Mouse (Mus musculus) liver, embryonic 14.5 days (tissue): Measurements from ENCODE around the gene 1110059G10Rik. TPM values are rescaled to one million over a fixed set of nuclear protein-coding genes. Genes with fewer than 3 reads are reported as not detected.

Experiments
- ATAC-seq: fragments of 200-750 bp; cut with Nextera tagmentation; 2 replicates; pipeline ENCODE4 v1.8.0; 2017; ENCODE audit warnings: moderate number of reproducible peaks, mild to moderate bottlenecking, moderate library complexity; ENCODE audit not compliant: insufficient read depth
- DNase-seq, 3 experiments: peaks; one replicate each; pipeline ENCODE4 v3.0.0-alpha.2; 2012 to 2013; ENCODE audit warnings: low read depth in 3 of 3, low spot score in 3 of 3
- H3K27ac ChIP-seq: fragments of 300-500 bp; sonication (generic); 2 replicates; pipeline ENCODE4 v1.5.1; 2014; ENCODE audit warnings: moderate library complexity, mild to moderate bottlenecking, control low read depth, inconsistent platforms
- H3K27me3 ChIP-seq: fragments of 300-500 bp; sonication (generic); 2 replicates; pipeline ENCODE4 v1.6.1; 2014; ENCODE audit warnings: mild to moderate bottlenecking, low read length, moderate library complexity; ENCODE audit not compliant: control insufficient read depth, insufficient read depth
- H3K36me3 ChIP-seq: fragments of 300-500 bp; sonication (generic); replicated peaks from 2 replicates; pipeline ENCODE4 v1.6.1; 2014; ENCODE audit warnings: low read depth; ENCODE audit not compliant: control insufficient read depth, insufficient read depth
- H3K4me1 ChIP-seq, 2 experiments: fragments of 200-500 bp in 1 of 2; fragments of 300-500 bp in 1 of 2; sonication (generic) in 1 of 2; replicated peaks; 2 replicates each; pipeline ENCODE4 v1.6.1; 2012 to 2014; ENCODE audit warnings: antibody characterized with exemption in 1 of 2, inconsistent platforms in 1 of 2, low read length in 1 of 2; ENCODE audit not compliant: control insufficient read depth in 2 of 2, insufficient read depth in 2 of 2
- H3K4me2 ChIP-seq: fragments of 300-500 bp; sonication (generic); 2 replicates; pipeline ENCODE4 v1.6.1; 2014; ENCODE audit warnings: low read depth, mild to moderate bottlenecking, control low read depth, moderate library complexity
- H3K4me3 ChIP-seq, 2 experiments: fragments of 200-500 bp in 1 of 2; fragments of 300-500 bp in 1 of 2; sonication (generic) in 1 of 2; 2 replicates each; pipeline ENCODE4 v1.5.1; 2012 to 2014; ENCODE audit warnings: low read depth in 2 of 2, low read length in 2 of 2, mild to moderate bottlenecking in 2 of 2, control low read depth in 1 of 2, inconsistent platforms in 1 of 2, moderate library complexity in 1 of 2; ENCODE audit not compliant: insufficient read depth in 1 of 2
- H3K9ac ChIP-seq: fragments of 300-500 bp; sonication (generic); replicated peaks from 2 replicates; pipeline ENCODE4 v1.6.1; 2014; ENCODE audit warnings: mild to moderate bottlenecking, control low read depth, moderate library complexity
- H3K9me3 ChIP-seq: fragments of 300-500 bp; sonication (generic); 2 replicates; pipeline ENCODE4 v1.6.1; 2016; ENCODE audit warnings: low read length, mixed read lengths; ENCODE audit not compliant: control insufficient read depth
- CTCF ChIP-seq: IDR thresholded peaks from 2 replicates; pipeline ENCODE4 v1.5.1; 2016; ENCODE audit warnings: antibody characterized with exemption, low read depth, control low read depth
- EP300 ChIP-seq: IDR thresholded peaks from 2 replicates; pipeline ENCODE4 v1.6.1; 2016; ENCODE audit warnings: antibody characterized with exemption, low read depth
- WGBS: fragments of 180-500 bp; shearing (Covaris S2); extraction: QIAGEN DNeasy Blood & Tissue Kit; methylation state at CpG from one replicate; pipeline ENCODE4 v1.1.7; 2014; ENCODE audit not compliant: insufficient replicate concordance; 5-methylcytosine and 5-hydroxymethylcytosine counted together
- polyA plus RNA-seq, 2 experiments: library from polyadenylated mRNA; depleted of rRNA in 1 of 2; stranded (reverse) in 1 of 2; unstranded in 1 of 2; fragments of >200 nt; fragmentation: Nextera tagmentation in 1 of 2; extraction: Ambion mirVana in 1 of 2; gene quantifications; 2 replicates each; pipeline versions ENCODE4 v1.2.1 to v1.2.3; 2012 to 2014

The 1110059G10Rik gene
- polyA plus RNA-seq, 2 experiments = 9.1 to 17.9 TPM

- peak within 1 kb of the TSS; percentile 63 for H3K9ac ChIP-seq
- peaks cover 2% of the 10 kb centered on the region; the same call in 1 of the 2 replicates for H3K36me3 ChIP-seq
- peak within 1 kb of the TSS; percentile 58 to 69 for H3K4me3 ChIP-seq
- DNase-seq (no peak), ATAC-seq (peak; percentile 67)
- H3K4me1 ChIP-seq = peaks cover 0 to 5% of the 10 kb centered on the region in 2 experiments; a peak in 2 of 4 replicates
- peaks cover 4% of the 10 kb centered on the region for H3K27me3 ChIP-seq
- no peaks in the 10 kb centered on the region for H3K9me3 ChIP-seq
- TF ChIP-seq EP300 = no peak
- no peak for TF ChIP-seq CTCF
- no peak within 1 kb of the TSS for H3K27ac ChIP-seq
- peak within 1 kb of the TSS; percentile 69 for H3K4me2 ChIP-seq
- WGBS = 1% methylated on average over 43 of the region's 43 CpGs
Observed at GRCm38 (mm10) chr9:122922936-122923381, 27.8 kb downstream of the 1110059G10Rik start, which contains the start of gene Zfp105. TSS of gene Zfp105 (plus strand) at chr9:122923072.

- Histone ChIP-seq H3K4me1 (peaks cover 0 to 5% of the 10 kb centered on the region in 2 experiments; a peak in 2 of 4 replicates), H3K9me3 (no peaks in the 10 kb centered on the region), H3K4me3 (peak overlapping the region in 1 of 2 experiments; percentile 58; a peak in 2 of 4 replicates), H3K36me3 (peaks cover 2% of the 10 kb centered on the region; the same call in 1 of the 2 replicates), H3K27me3 (peaks cover 4% of the 10 kb centered on the region), H3K9ac (no peak overlapping the region), H3K27ac (no peak overlapping the region), H3K4me2 (peak overlapping the region; percentile 69)
- ATAC-seq (no peak), DNase-seq (no peak)
- WGBS = 25% methylated on average over 3 of the region's 3 CpGs
- no peak for TF ChIP-seq EP300
- no peak for TF ChIP-seq CTCF
Observed at GRCm38 (mm10) chr9:122922436-122922835, 28.4 kb downstream of the 1110059G10Rik start.

- Histone ChIP-seq H3K4me2 (peak overlapping the region; percentile 32), H3K27ac (no peak overlapping the region), H3K4me1 (no peaks in the 10 kb centered on the region), H3K9me3 (no peaks in the 10 kb centered on the region), H3K9ac (no peak overlapping the region), H3K36me3 (no peaks in the 10 kb centered on the region), H3K27me3 (no peaks in the 10 kb centered on the region), H3K4me3 (peak overlapping the region; percentile 6 to 29; a peak in 3 of 4 replicates)
- 20% methylated on average over 32 of the region's 32 CpGs for WGBS
- ATAC-seq = no peak
- TF ChIP-seq EP300 (no peak), CTCF (no peak)
- DNase-seq = no peak
Observed at GRCm38 (mm10) chr9:122902717-122903535, 47.9 kb downstream of the 1110059G10Rik start.

GRCm38 (mm10) chr9:122901047-122901446, 49.8 kb downstream of the 1110059G10Rik start:
- no peak for DNase-seq
- TF ChIP-seq CTCF (no peak), EP300 (no peak)

More at GRCm38 (mm10) chr9:122901047-122901446, 49.8 kb downstream of the 1110059G10Rik start:
- Histone ChIP-seq H3K4me1 (no peaks in the 10 kb centered on the region), H3K36me3 (no peaks in the 10 kb centered on the region), H3K4me3 (no peak overlapping the region), H3K27me3 (no peaks in the 10 kb centered on the region), H3K9ac (no peak overlapping the region), H3K4me2 (no peak overlapping the region), H3K27ac (no peak overlapping the region), H3K9me3 (no peaks in the 10 kb centered on the region; the same call in 1 of the 2 replicates)
- 60% methylated on average over 2 of the region's 2 CpGs for WGBS
- ATAC-seq = no peak

Other genes with a start within 250 kb of the 1110059G10Rik start
- not detected in 2 replicates for gene Topaz1, start 203.7 kb downstream of the 1110059G10Rik start, polyA plus RNA-seq (2012; rRNA removed)
- not detected in 2 replicates for gene Topaz1, start 203.7 kb downstream of the 1110059G10Rik start, polyA plus RNA-seq (2014; fragmentation: Nextera tagmentation; extraction: Ambion mirVana)
- gene Tcaim, start 145.5 kb downstream of the 1110059G10Rik start, polyA plus RNA-seq (2012; rRNA removed) = 1.4 TPM in 2 replicates
- 2.0 and 2.1 TPM in 2 replicates for gene Tcaim, start 145.5 kb downstream of the 1110059G10Rik start, polyA plus RNA-seq (2014; fragmentation: Nextera tagmentation; extraction: Ambion mirVana)
- not detected in 2 replicates for gene Gm35549, start 107.0 kb downstream of the 1110059G10Rik start, polyA plus RNA-seq (2012; rRNA removed)
- not detected in 2 replicates for gene Gm35549, start 107.0 kb downstream of the 1110059G10Rik start, polyA plus RNA-seq (2014; fragmentation: Nextera tagmentation; extraction: Ambion mirVana)
- 16.0 and 18.0 TPM in 2 replicates for gene Zfp445, start 85.0 kb downstream of the 1110059G10Rik start, polyA plus RNA-seq (2012; rRNA removed)
- 13.7 and 14.1 TPM in 2 replicates for gene Zfp445, start 85.0 kb downstream of the 1110059G10Rik start, polyA plus RNA-seq (2014; fragmentation: Nextera tagmentation; extraction: Ambion mirVana)
- gene Zkscan7, start 65.3 kb downstream of the 1110059G10Rik start, polyA plus RNA-seq (2012; rRNA removed) = 0.80 and 0.85 TPM in 2 replicates
- 0.22 and 0.34 TPM in 2 replicates for gene Zkscan7, start 65.3 kb downstream of the 1110059G10Rik start, polyA plus RNA-seq (2014; fragmentation: Nextera tagmentation; extraction: Ambion mirVana)
- gene Zfp105, start 27.9 kb downstream of the 1110059G10Rik start, polyA plus RNA-seq (2012; rRNA removed) = 0.68 and 1.1 TPM in 2 replicates
- gene Zfp105, start 27.9 kb downstream of the 1110059G10Rik start, polyA plus RNA-seq (2014; fragmentation: Nextera tagmentation; extraction: Ambion mirVana) = 1.3 and 1.6 TPM in 2 replicates
- 15.2 and 43.7 TPM in 2 replicates for gene Kif15, start within 50 bp of the 1110059G10Rik start, polyA plus RNA-seq (2012; rRNA removed)
- 20.4 and 23.1 TPM in 2 replicates for gene Kif15, start within 50 bp of the 1110059G10Rik start, polyA plus RNA-seq (2014; fragmentation: Nextera tagmentation; extraction: Ambion mirVana)
- gene Tmem42, start 70.3 kb upstream of the 1110059G10Rik start, polyA plus RNA-seq (2012; rRNA removed) = 3.2 and 3.9 TPM in 2 replicates
- gene Tmem42, start 70.3 kb upstream of the 1110059G10Rik start, polyA plus RNA-seq (2014; fragmentation: Nextera tagmentation; extraction: Ambion mirVana) = 6.1 and 6.6 TPM in 2 replicates
- gene Tgm4, start 83.7 kb upstream of the 1110059G10Rik start, polyA plus RNA-seq (2012; rRNA removed) = 0.02 TPM in 1 of 2 replicates, not detected in the other
- gene Tgm4, start 83.7 kb upstream of the 1110059G10Rik start, polyA plus RNA-seq (2014; fragmentation: Nextera tagmentation; extraction: Ambion mirVana) = 0.18 TPM in 1 of 2 replicates, not detected in the other
- 11.2 and 18.3 TPM in 2 replicates for gene Zdhhc3, start 162.2 kb upstream of the 1110059G10Rik start, polyA plus RNA-seq (2012; rRNA removed)
- 21.9 and 24.2 TPM in 2 replicates for gene Zdhhc3, start 162.2 kb upstream of the 1110059G10Rik start, polyA plus RNA-seq (2014; fragmentation: Nextera tagmentation; extraction: Ambion mirVana)
- 47.9 and 77.4 TPM in 2 replicates for gene Exosc7, start 162.2 kb upstream of the 1110059G10Rik start, polyA plus RNA-seq (2012; rRNA removed)
- 84.1 and 85.7 TPM in 2 replicates for gene Exosc7, start 162.2 kb upstream of the 1110059G10Rik start, polyA plus RNA-seq (2014; fragmentation: Nextera tagmentation; extraction: Ambion mirVana)
- 0.22 TPM in 1 of 2 replicates, not detected in the other for gene Clec3b, start 199.9 kb upstream of the 1110059G10Rik start, polyA plus RNA-seq (2012; rRNA removed)
- not detected in 2 replicates for gene Clec3b, start 199.9 kb upstream of the 1110059G10Rik start, polyA plus RNA-seq (2014; fragmentation: Nextera tagmentation; extraction: Ambion mirVana)